Mouse (Mus musculus): ENCODE measurements around the gene Top3a. TPM values are rescaled to one million over a fixed set of nuclear protein-coding genes. Genes with fewer than 3 reads are reported as not detected.

The Top3a gene
- polyA plus RNA-seq, 1 experiment = 5.7 TPM

- no peak overlapping the region for H3K4me2 ChIP-seq (ENCODE audit: low read depth)
- H3ac ChIP-seq (ENCODE audit: control insufficient read depth, insufficient read length) = no peak overlapping the region
- H3K4me3 ChIP-seq = no peak overlapping the region
- peaks cover 46% of the 10 kb centered on the region for H3K36me3 ChIP-seq (ENCODE audit: control insufficient read depth, insufficient read depth)
- peaks cover 39% of the 10 kb centered on the region for H3K79me2 ChIP-seq (ENCODE audit: control insufficient read depth, insufficient read depth)
- no peaks in the 10 kb centered on the region for H3K27me3 ChIP-seq (ENCODE audit: control insufficient read depth, insufficient read depth, insufficient read length)
- TF ChIP-seq E2F4 (IDR thresholded peaks at IDR 0.05; ENCODE audit: insufficient read depth) = no peak
- no peak for TF ChIP-seq TCF12 (IDR thresholded peaks at IDR 0.05; ENCODE audit: insufficient read depth, poor library complexity, severe bottlenecking)
- TF ChIP-seq POLR2AphosphoS2 (IDR thresholded peaks at IDR 0.05; ENCODE audit: insufficient read length, low read depth) = no peak
- no peak for TF ChIP-seq CEBPB (IDR thresholded peaks at IDR 0.05; ENCODE audit: insufficient read depth, poor library complexity, severe bottlenecking)
Measured at GRCm38 (mm10) chr11:60787595-60787994, 10.4 kb upstream of the Top3a start.

DNA sequence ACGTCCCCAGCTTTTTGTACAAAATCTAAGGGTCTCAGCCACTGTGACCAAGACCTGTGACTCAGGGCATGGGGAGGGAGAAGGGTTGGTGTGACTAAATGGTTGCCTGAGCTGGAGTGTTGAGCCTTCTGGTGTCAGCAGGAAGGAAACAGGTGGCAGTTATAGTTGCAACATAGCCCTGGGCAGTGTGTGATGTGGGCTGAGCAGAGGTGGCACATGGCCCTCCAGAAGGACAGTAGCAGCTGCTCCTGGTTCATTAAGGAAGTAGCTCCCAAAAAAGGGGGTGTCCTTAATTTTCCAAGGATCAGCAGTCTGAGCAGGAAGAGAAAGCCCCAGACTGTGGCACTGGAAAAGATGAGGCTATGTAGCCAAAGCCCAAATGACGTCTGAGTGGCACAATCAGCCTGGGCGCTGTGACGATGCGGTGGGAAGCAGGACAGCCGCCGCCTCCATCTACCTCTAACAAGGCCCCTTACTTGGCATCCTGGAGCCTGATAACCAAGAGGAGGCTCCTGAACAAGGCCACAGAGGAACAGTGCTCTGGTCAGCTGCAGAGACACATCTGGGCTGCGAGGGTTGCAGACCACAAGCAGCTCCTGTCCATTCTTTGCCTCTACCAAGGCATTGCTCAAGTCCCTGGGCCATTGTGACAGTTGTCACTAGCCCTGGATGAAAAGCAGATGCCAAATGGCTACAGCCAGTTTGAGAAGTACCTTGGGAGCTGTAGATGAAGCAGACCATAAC lies 7.2 kb upstream of the Top3a start:
- H3K4me3 ChIP-seq = no peak overlapping the region
- H3K27me3 ChIP-seq (ENCODE audit: control insufficient read depth, insufficient read depth, insufficient read length) = no peaks in the 10 kb centered on the region
- peaks cover 35% of the 10 kb centered on the region for H3K36me3 ChIP-seq (ENCODE audit: control insufficient read depth, insufficient read depth)
- no peak overlapping the region for H3K4me2 ChIP-seq (ENCODE audit: low read depth)
- TF ChIP-seq MAX (IDR thresholded peaks at IDR 0.05; ENCODE audit: low read depth) = no peak
- TF ChIP-seq TCF12 (IDR thresholded peaks at IDR 0.05; ENCODE audit: insufficient read depth, poor library complexity, severe bottlenecking) = peak; percentile 67
- TF ChIP-seq REST (IDR thresholded peaks at IDR 0.05; ENCODE audit: insufficient read depth, insufficient read length) = no peak
- TF ChIP-seq USF1 (IDR thresholded peaks at IDR 0.05; ENCODE audit: low read depth) = no peak
- peak; percentile 84 to 99 (median 92) for TF ChIP-seq MYOD1 (IDR thresholded peaks at IDR 0.05; ENCODE audit: control insufficient read depth in 1 of 3, insufficient read length in 2 of 3, low read depth in 2 of 3)
- TF ChIP-seq SRF (IDR thresholded peaks at IDR 0.05; ENCODE audit: control insufficient read depth, insufficient read length, low read depth) = peak; percentile 81
- peak; percentile 61 for TF ChIP-seq TCF3 (IDR thresholded peaks at IDR 0.05; ENCODE audit: insufficient read length, low read depth)
- TF ChIP-seq MYOG (IDR thresholded peaks at IDR 0.05; ENCODE audit: control insufficient read depth in 1 of 3, insufficient read depth in 1 of 3, insufficient read length in 2 of 3, low read depth in 2 of 3) = peak; percentile 34 to 88 (median 40)
- no peak for TF ChIP-seq POLR2AphosphoS2 (IDR thresholded peaks at IDR 0.05; ENCODE audit: insufficient read length, low read depth)
- peak; percentile 84; the same call in 1 of the 2 replicates for TF ChIP-seq CEBPB (IDR thresholded peaks at IDR 0.05; ENCODE audit: insufficient read depth, poor library complexity, severe bottlenecking)
- TF ChIP-seq E2F4 (IDR thresholded peaks at IDR 0.05; ENCODE audit: insufficient read depth) = no peak
- TF ChIP-seq POLR2A (IDR thresholded peaks at IDR 0.05; ENCODE audit: insufficient read length, low read depth) = no peak
- peaks cover 72% of the 10 kb centered on the region for H3K79me2 ChIP-seq (ENCODE audit: control insufficient read depth, insufficient read depth)
- H3ac ChIP-seq (ENCODE audit: control insufficient read depth, insufficient read length) = no peak overlapping the region

DNA sequence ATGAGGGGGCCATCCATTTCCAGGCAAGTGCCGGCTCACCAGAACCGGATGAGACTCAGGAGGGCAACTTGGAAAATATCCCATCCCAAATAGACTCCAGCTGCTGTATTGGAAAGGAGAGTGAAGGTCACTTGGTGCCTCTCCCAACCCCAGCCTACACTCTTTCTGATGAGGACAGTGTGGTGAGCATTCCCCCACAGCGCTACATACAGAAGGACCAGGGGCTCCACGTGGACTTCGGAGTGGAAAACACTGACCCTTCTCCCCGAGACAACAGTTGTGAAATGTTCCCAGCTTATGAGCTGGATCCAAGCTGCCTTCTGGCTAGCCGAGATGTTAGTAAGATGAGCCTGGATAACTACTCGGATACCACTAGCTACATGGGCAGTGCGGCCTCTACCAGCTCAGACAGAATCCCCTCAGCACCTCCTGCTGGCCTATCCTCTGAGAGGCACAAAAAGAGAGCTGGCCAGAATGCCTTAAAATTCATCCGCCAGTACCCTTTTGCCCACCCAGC lies 2.6 kb upstream of the Top3a start:
- Histone ChIP-seq H3ac (ENCODE audit: control insufficient read depth, insufficient read length) (no peak overlapping the region), H3K4me3 (peak overlapping the region; percentile 6), H3K36me3 (ENCODE audit: control insufficient read depth, insufficient read depth) (peaks cover 5% of the 10 kb centered on the region), H3K4me2 (ENCODE audit: low read depth) (peak overlapping the region; percentile 93), H3K79me2 (ENCODE audit: control insufficient read depth, insufficient read depth) (peaks cover 87% of the 10 kb centered on the region), H3K27me3 (ENCODE audit: control insufficient read depth, insufficient read depth, insufficient read length) (no peaks in the 10 kb centered on the region)
- TF ChIP-seq POLR2A (IDR thresholded peaks at IDR 0.05; ENCODE audit: insufficient read length, low read depth) (no peak), TCF3 (IDR thresholded peaks at IDR 0.05; ENCODE audit: insufficient read length, low read depth) (no peak), SRF (IDR thresholded peaks at IDR 0.05; ENCODE audit: control insufficient read depth, insufficient read length, low read depth) (no peak), MAX (IDR thresholded peaks at IDR 0.05; ENCODE audit: low read depth) (no peak), MYOG (IDR thresholded peaks at IDR 0.05; ENCODE audit: control insufficient read depth in 1 of 3, insufficient read depth in 1 of 3, insufficient read length in 2 of 3, low read depth in 2 of 3) (no peak), TCF12 (IDR thresholded peaks at IDR 0.05; ENCODE audit: insufficient read depth, poor library complexity, severe bottlenecking) (no peak), E2F4 (IDR thresholded peaks at IDR 0.05; ENCODE audit: insufficient read depth) (no peak), CEBPB (IDR thresholded peaks at IDR 0.05; ENCODE audit: insufficient read depth, poor library complexity, severe bottlenecking) (no peak), REST (IDR thresholded peaks at IDR 0.05; ENCODE audit: insufficient read depth, insufficient read length) (no peak), MYOD1 (IDR thresholded peaks at IDR 0.05; ENCODE audit: control insufficient read depth in 1 of 3, insufficient read length in 2 of 3, low read depth in 2 of 3) (no peak), POLR2AphosphoS2 (IDR thresholded peaks at IDR 0.05; ENCODE audit: insufficient read length, low read depth) (no peak), USF1 (IDR thresholded peaks at IDR 0.05; ENCODE audit: low read depth) (no peak)

- peak overlapping the region; percentile 93 for H3K4me3 ChIP-seq
- TF ChIP-seq CEBPB (IDR thresholded peaks at IDR 0.05; ENCODE audit: insufficient read depth, poor library complexity, severe bottlenecking) = no peak
- TF ChIP-seq MAX (IDR thresholded peaks at IDR 0.05; ENCODE audit: low read depth) = no peak
- no peak for TF ChIP-seq POLR2A (IDR thresholded peaks at IDR 0.05; ENCODE audit: insufficient read length, low read depth)
- no peak for TF ChIP-seq TCF12 (IDR thresholded peaks at IDR 0.05; ENCODE audit: insufficient read depth, poor library complexity, severe bottlenecking)
- TF ChIP-seq MYOG (IDR thresholded peaks at IDR 0.05; ENCODE audit: control insufficient read depth in 1 of 3, insufficient read depth in 1 of 3, insufficient read length in 2 of 3, low read depth in 2 of 3) = no peak
- TF ChIP-seq SRF (IDR thresholded peaks at IDR 0.05; ENCODE audit: control insufficient read depth, insufficient read length, low read depth) = no peak
- TF ChIP-seq E2F4 (IDR thresholded peaks at IDR 0.05; ENCODE audit: insufficient read depth) = no peak
- TF ChIP-seq TCF3 (IDR thresholded peaks at IDR 0.05; ENCODE audit: insufficient read length, low read depth) = no peak
- TF ChIP-seq REST (IDR thresholded peaks at IDR 0.05; ENCODE audit: insufficient read depth, insufficient read length) = no peak
- TF ChIP-seq POLR2AphosphoS2 (IDR thresholded peaks at IDR 0.05; ENCODE audit: insufficient read length, low read depth) = no peak
- no peak for TF ChIP-seq MYOD1 (IDR thresholded peaks at IDR 0.05; ENCODE audit: control insufficient read depth in 1 of 3, insufficient read length in 2 of 3, low read depth in 2 of 3)
- no peak for TF ChIP-seq USF1 (IDR thresholded peaks at IDR 0.05; ENCODE audit: low read depth)
- H3K79me2 ChIP-seq (ENCODE audit: control insufficient read depth, insufficient read depth) = peaks cover 90% of the 10 kb centered on the region
- H3K36me3 ChIP-seq (ENCODE audit: control insufficient read depth, insufficient read depth) = peaks cover 5% of the 10 kb centered on the region
- H3ac ChIP-seq (ENCODE audit: control insufficient read depth, insufficient read length) = peak overlapping the region; percentile 22
- peak overlapping the region; percentile 93 for H3K4me2 ChIP-seq (ENCODE audit: low read depth)
- no peaks in the 10 kb centered on the region for H3K27me3 ChIP-seq (ENCODE audit: control insufficient read depth, insufficient read depth, insufficient read length)
Measured at GRCm38 (mm10) chr11:60777801-60778370, 721 bp upstream of the Top3a start.

Data from myocyte (in vitro differentiated cells).